Mouse (Mus musculus) c-Kit-positive CD71-positive TER-119-negative erythroid progenitor cells, embryonic 14.5 days (primary cell): Measurements from ENCODE around the gene Fahd2a.

Experiments
- DNase-seq: peaks from one replicate; pipeline ENCODE4 v3.0.0-alpha.2; 2013; ENCODE audit warnings: low read depth

Fahd2a gene

GRCm38 (mm10) chr2:127444055-127444789 lies at the start of gene Fahd2a:
TSS of gene Fahd2a (minus strand) at chr2:127444565.
- peak; percentile 92 for DNase-seq

GRCm38 (mm10) chr2:127484476-127485170 lies 40.3 kb upstream of the Fahd2a start:
- no peak for DNase-seq

GRCm38 (mm10) chr2:127483001-127483400 lies 38.6 kb upstream of the Fahd2a start:
- DNase-seq: no peak

GRCm38 (mm10) chr2:127482533-127482911 lies 38.2 kb upstream of the Fahd2a start:
- DNase-seq: no peak

GRCm38 (mm10) chr2:127481841-127482532 lies 37.6 kb upstream of the Fahd2a start:
- DNase-seq: no peak

- DNase-seq: no peak
Observed at GRCm38 (mm10) chr2:127479763-127480162, 35.4 kb upstream of the Fahd2a start.

GRCm38 (mm10) chr2:127479210-127479609 lies 34.8 kb upstream of the Fahd2a start:
- DNase-seq: no peak

GRCm38 (mm10) chr2:127472279-127472678 lies 27.9 kb upstream of the Fahd2a start:
- no peak for DNase-seq

- DNase-seq: no peak
Observed at GRCm38 (mm10) chr2:127471281-127471680, 26.9 kb upstream of the Fahd2a start.

- no peak for DNase-seq
Observed at GRCm38 (mm10) chr2:127470661-127471060, 26.3 kb upstream of the Fahd2a start.

GRCm38 (mm10) chr2:127470183-127470582 lies 25.8 kb upstream of the Fahd2a start:
- DNase-seq: no peak

- DNase-seq: no peak
Observed at GRCm38 (mm10) chr2:127462314-127462713, 17.9 kb upstream of the Fahd2a start.

GRCm38 (mm10) chr2:127461351-127461750 lies 17.0 kb upstream of the Fahd2a start:
- DNase-seq: no peak

GRCm38 (mm10) chr2:127459341-127459740 lies 15.0 kb upstream of the Fahd2a start:
- DNase-seq: no peak

- DNase-seq: peak; percentile 63
Observed at GRCm38 (mm10) chr2:127453764-127454163, 9.4 kb upstream of the Fahd2a start.

- DNase-seq: no peak
Observed at GRCm38 (mm10) chr2:127453141-127453540, 8.8 kb upstream of the Fahd2a start.

GRCm38 (mm10) chr2:127451748-127452147 lies 7.4 kb upstream of the Fahd2a start:
- peak; percentile 63 for DNase-seq

GRCm38 (mm10) chr2:127449691-127450090 lies 5.3 kb upstream of the Fahd2a start:
- DNase-seq: no peak

GRCm38 (mm10) chr2:127446847-127447246 lies 2.5 kb upstream of the Fahd2a start:
- DNase-seq: peak; percentile 45

- DNase-seq: no peak
Observed at GRCm38 (mm10) chr2:127437697-127438096, 6.7 kb downstream of the Fahd2a start.

- no peak for DNase-seq
Observed at GRCm38 (mm10) chr2:127435554-127435953, 8.8 kb downstream of the Fahd2a start.

GRCm38 (mm10) chr2:127435135-127435534 lies 9.2 kb downstream of the Fahd2a start:
- no peak for DNase-seq
